Mouse (Mus musculus): ENCODE results near the gene Sh3d21. TPM values are rescaled to one million over a fixed set of nuclear protein-coding genes. Genes with fewer than 3 reads are reported as not detected.

Gene Sh3d21
- polyA plus RNA-seq, 1 experiment from 2014 or later = 1.6 TPM

DNA sequence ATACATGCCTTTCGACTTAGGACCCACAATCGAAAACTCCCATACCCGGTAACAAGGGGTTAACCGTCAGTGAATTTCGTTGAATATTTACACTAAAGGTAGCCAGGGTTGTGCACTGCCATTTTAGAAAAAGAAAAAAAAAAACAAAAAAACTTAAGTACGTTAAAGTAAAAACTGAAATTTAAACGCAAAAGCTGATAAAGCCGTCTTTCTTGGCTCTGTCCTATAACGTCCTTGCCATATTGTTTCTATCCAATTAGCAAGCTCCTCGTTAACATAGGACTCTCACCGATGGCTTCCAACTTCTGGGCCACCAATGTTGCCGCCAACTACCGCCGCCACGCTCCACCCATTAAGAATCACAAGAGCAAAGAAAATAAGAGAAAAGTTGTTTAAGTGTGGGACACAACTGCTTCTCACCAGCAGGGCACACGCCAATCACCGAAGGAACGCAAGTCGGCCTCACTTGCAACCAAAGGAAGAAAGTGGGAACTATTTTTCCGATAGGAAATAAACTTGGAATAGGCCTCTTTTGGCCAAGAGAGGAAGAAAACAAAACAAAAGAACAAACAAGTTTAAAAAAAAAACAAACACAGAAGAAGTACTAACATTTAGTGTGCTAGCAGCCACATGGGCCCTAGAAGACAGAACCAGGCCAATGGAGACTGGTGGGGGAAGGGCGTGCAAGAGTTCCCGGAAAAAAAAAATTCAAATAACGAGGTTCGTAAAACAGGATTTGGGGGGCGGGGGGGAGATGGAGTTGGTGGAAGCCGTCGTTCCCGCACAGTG is 38.4 kb upstream of the Sh3d21 start:
- no peak for ATAC-seq (replicated peaks; ENCODE audit: low FRiP score)

GRCm38 (mm10) chr4:126200656-126201055 is 37.4 kb upstream of the Sh3d21 start:
- peak overlapping the region; percentile 73 for H3K4me2 ChIP-seq (ENCODE audit: low read depth, low read length, severe bottlenecking)
- no peaks in the 10 kb centered on the region for H3K27me3 ChIP-seq (ENCODE audit: control insufficient read depth, insufficient read depth, low read length)
- DNase-seq (ENCODE audit: low spot score) (no peak), ATAC-seq (replicated peaks; ENCODE audit: low FRiP score) (no peak)
- no peaks in the 10 kb centered on the region for H3K9me3 ChIP-seq (ENCODE audit: control insufficient read depth, low read length)
- H3K27ac ChIP-seq (ENCODE audit: low read depth, low read length) = no peak overlapping the region
- peak overlapping the region; percentile 67 for H3K9ac ChIP-seq (ENCODE audit: low read length)
- H3K4me1 ChIP-seq (replicated peaks; ENCODE audit: control insufficient read depth, insufficient read depth, low read length) = peaks cover 9% of the 10 kb centered on the region; the same call in 1 of the 2 replicates
- no peaks in the 10 kb centered on the region for H3K36me3 ChIP-seq (ENCODE audit: control insufficient read depth, insufficient read depth, low read length)
- WGBS = 73% methylated on average over 2 of the region's 2 CpGs
- peak overlapping the region; percentile 57 for H3K4me3 ChIP-seq (ENCODE audit: low read depth, low read length)

More for the DNA sequence above, 38.4 kb upstream of the Sh3d21 start:
- peak overlapping the region; percentile 57 for H3K4me3 ChIP-seq (ENCODE audit: low read depth, low read length)
- DNase-seq (ENCODE audit: low spot score) = peak; percentile 73
- peak overlapping the region; percentile 70 for H3K27ac ChIP-seq (ENCODE audit: low read depth, low read length)
- no peaks in the 10 kb centered on the region for H3K36me3 ChIP-seq (ENCODE audit: control insufficient read depth, insufficient read depth, low read length)
- H3K4me1 ChIP-seq (replicated peaks; ENCODE audit: control insufficient read depth, insufficient read depth, low read length) = peaks cover 9% of the 10 kb centered on the region; the same call in 1 of the 2 replicates
- H3K4me2 ChIP-seq (ENCODE audit: low read depth, low read length, severe bottlenecking) = peak overlapping the region; percentile 73
- peak overlapping the region; percentile 67 for H3K9ac ChIP-seq (ENCODE audit: low read length)
- H3K9me3 ChIP-seq (ENCODE audit: control insufficient read depth, low read length) = no peaks in the 10 kb centered on the region
- no peaks in the 10 kb centered on the region for H3K27me3 ChIP-seq (ENCODE audit: control insufficient read depth, insufficient read depth, low read length)
- WGBS = under 1% methylated on average over 28 of the region's 28 CpGs

- Histone ChIP-seq H3K4me1 (replicated peaks; ENCODE audit: control insufficient read depth, insufficient read depth, low read length) (peaks cover 9% of the 10 kb centered on the region; the same call in 1 of the 2 replicates), H3K4me2 (ENCODE audit: low read depth, low read length, severe bottlenecking) (peak overlapping the region; percentile 73; the same call in 1 of the 2 replicates), H3K36me3 (ENCODE audit: control insufficient read depth, insufficient read depth, low read length) (no peaks in the 10 kb centered on the region; the same call in 1 of the 2 replicates), H3K4me3 (ENCODE audit: low read depth, low read length) (peak overlapping the region; percentile 57; the same call in 1 of the 2 replicates), H3K9ac (ENCODE audit: low read length) (no peak overlapping the region), H3K27ac (ENCODE audit: low read depth, low read length) (no peak overlapping the region), H3K27me3 (ENCODE audit: control insufficient read depth, insufficient read depth, low read length) (no peaks in the 10 kb centered on the region), H3K9me3 (ENCODE audit: control insufficient read depth, low read length) (no peaks in the 10 kb centered on the region)
- 88% methylated on average over 1 of the region's 1 CpGs for WGBS
- no peak for DNase-seq (ENCODE audit: low spot score)
- no peak for ATAC-seq (replicated peaks; ENCODE audit: low FRiP score)
Observed at GRCm38 (mm10) chr4:126200036-126200435, 36.7 kb upstream of the Sh3d21 start.

- H3K36me3 ChIP-seq (ENCODE audit: control insufficient read depth, insufficient read depth, low read length) = no peaks in the 10 kb centered on the region; the same call in 1 of the 2 replicates
- no peak overlapping the region for H3K9ac ChIP-seq (ENCODE audit: low read length)
- no peak overlapping the region for H3K27ac ChIP-seq (ENCODE audit: low read depth, low read length)
- no peak overlapping the region for H3K4me2 ChIP-seq (ENCODE audit: low read depth, low read length, severe bottlenecking)
- no peak overlapping the region for H3K4me3 ChIP-seq (ENCODE audit: low read depth, low read length)
- no peaks in the 10 kb centered on the region for H3K9me3 ChIP-seq (ENCODE audit: control insufficient read depth, low read length)
- ATAC-seq (replicated peaks; ENCODE audit: low FRiP score) (no peak), DNase-seq (ENCODE audit: low spot score) (no peak)
- H3K27me3 ChIP-seq (ENCODE audit: control insufficient read depth, insufficient read depth, low read length) = no peaks in the 10 kb centered on the region
- peaks cover 9% of the 10 kb centered on the region; the same call in 1 of the 2 replicates for H3K4me1 ChIP-seq (replicated peaks; ENCODE audit: control insufficient read depth, insufficient read depth, low read length)
- WGBS = 93% methylated on average over 6 of the region's 6 CpGs
Observed at GRCm38 (mm10) chr4:126199556-126199955, 36.3 kb upstream of the Sh3d21 start.

GRCm38 (mm10) chr4:126197485-126197884 is 34.2 kb upstream of the Sh3d21 start:
- H3K9ac ChIP-seq (ENCODE audit: low read length) = no peak overlapping the region
- H3K27ac ChIP-seq (ENCODE audit: low read depth, low read length) = no peak overlapping the region
- 92% methylated on average over 3 of the region's 3 CpGs for WGBS
- no peaks in the 10 kb centered on the region for H3K9me3 ChIP-seq (ENCODE audit: control insufficient read depth, low read length)
- ATAC-seq (replicated peaks; ENCODE audit: low FRiP score) = no peak
- no peaks in the 10 kb centered on the region for H3K27me3 ChIP-seq (ENCODE audit: control insufficient read depth, insufficient read depth, low read length)
- no peaks in the 10 kb centered on the region; the same call in 1 of the 2 replicates for H3K36me3 ChIP-seq (ENCODE audit: control insufficient read depth, insufficient read depth, low read length)
- H3K4me3 ChIP-seq (ENCODE audit: low read depth, low read length) = no peak overlapping the region
- DNase-seq (ENCODE audit: low spot score) = no peak
- H3K4me2 ChIP-seq (ENCODE audit: low read depth, low read length, severe bottlenecking) = no peak overlapping the region
- peaks cover 6% of the 10 kb centered on the region; the same call in 1 of the 2 replicates for H3K4me1 ChIP-seq (replicated peaks; ENCODE audit: control insufficient read depth, insufficient read depth, low read length)

DNA sequence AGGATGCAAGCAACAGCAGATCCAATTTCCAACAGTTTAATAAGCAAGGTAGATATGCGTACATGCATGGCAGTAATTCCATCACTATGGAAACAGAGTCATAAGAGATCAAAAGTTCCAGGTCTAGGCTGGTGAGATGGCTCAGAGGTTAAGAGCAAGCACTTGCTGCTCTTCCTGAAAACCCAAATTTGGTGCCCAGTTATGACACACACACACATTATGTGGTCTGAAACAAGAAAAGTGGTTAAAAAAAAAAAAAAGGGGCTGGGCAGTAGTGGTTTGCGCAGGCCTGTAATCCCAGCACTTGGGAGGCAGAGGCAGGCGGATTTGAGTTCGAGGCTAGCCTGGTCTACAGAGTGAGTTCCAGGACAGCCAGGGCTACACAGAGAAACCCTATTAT is 31.6 kb upstream of the Sh3d21 start:
- WGBS = 93% methylated on average over 4 of the region's 4 CpGs
- Histone ChIP-seq H3K4me3 (ENCODE audit: low read depth, low read length) (no peak overlapping the region), H3K4me1 (replicated peaks; ENCODE audit: control insufficient read depth, insufficient read depth, low read length) (no peaks in the 10 kb centered on the region), H3K4me2 (ENCODE audit: low read depth, low read length, severe bottlenecking) (no peak overlapping the region), H3K9me3 (ENCODE audit: control insufficient read depth, low read length) (no peaks in the 10 kb centered on the region), H3K27ac (ENCODE audit: low read depth, low read length) (no peak overlapping the region), H3K36me3 (ENCODE audit: control insufficient read depth, insufficient read depth, low read length) (no peaks in the 10 kb centered on the region; the same call in 1 of the 2 replicates), H3K9ac (ENCODE audit: low read length) (no peak overlapping the region), H3K27me3 (ENCODE audit: control insufficient read depth, insufficient read depth, low read length) (no peaks in the 10 kb centered on the region)
- no peak for ATAC-seq (replicated peaks; ENCODE audit: low FRiP score)
- DNase-seq (ENCODE audit: low spot score) = no peak

- DNase-seq (ENCODE audit: low spot score) = no peak
- H3K36me3 ChIP-seq (ENCODE audit: control insufficient read depth, insufficient read depth, low read length) = no peaks in the 10 kb centered on the region; the same call in 1 of the 2 replicates
Observed at GRCm38 (mm10) chr4:126194216-126194615, 30.9 kb upstream of the Sh3d21 start.

GRCm38 (mm10) chr4:126190636-126191035 is 27.3 kb upstream of the Sh3d21 start:
- H3K27me3 ChIP-seq (ENCODE audit: control insufficient read depth, insufficient read depth, low read length) = no peaks in the 10 kb centered on the region
- no peak for DNase-seq (ENCODE audit: low spot score)
- no peaks in the 10 kb centered on the region for H3K4me1 ChIP-seq (replicated peaks; ENCODE audit: control insufficient read depth, insufficient read depth, low read length)
- no peak overlapping the region for H3K27ac ChIP-seq (ENCODE audit: low read depth, low read length)
- no peak overlapping the region for H3K9ac ChIP-seq (ENCODE audit: low read length)
- no peaks in the 10 kb centered on the region for H3K9me3 ChIP-seq (ENCODE audit: control insufficient read depth, low read length)
- no peak overlapping the region for H3K4me2 ChIP-seq (ENCODE audit: low read depth, low read length, severe bottlenecking)
- no peak overlapping the region for H3K4me3 ChIP-seq (ENCODE audit: low read depth, low read length)
- WGBS = 95% methylated on average over 2 of the region's 2 CpGs
- no peaks in the 10 kb centered on the region; the same call in 1 of the 2 replicates for H3K36me3 ChIP-seq (ENCODE audit: control insufficient read depth, insufficient read depth, low read length)
- ATAC-seq (replicated peaks; ENCODE audit: low FRiP score) = no peak

More at GRCm38 (mm10) chr4:126194216-126194615, 30.9 kb upstream of the Sh3d21 start:
- no peak overlapping the region for H3K4me3 ChIP-seq (ENCODE audit: low read depth, low read length)
- no peak overlapping the region for H3K27ac ChIP-seq (ENCODE audit: low read depth, low read length)
- H3K27me3 ChIP-seq (ENCODE audit: control insufficient read depth, insufficient read depth, low read length) = no peaks in the 10 kb centered on the region
- H3K9ac ChIP-seq (ENCODE audit: low read length) = no peak overlapping the region
- ATAC-seq (replicated peaks; ENCODE audit: low FRiP score) = no peak
- no peaks in the 10 kb centered on the region for H3K4me1 ChIP-seq (replicated peaks; ENCODE audit: control insufficient read depth, insufficient read depth, low read length)
- no peaks in the 10 kb centered on the region for H3K9me3 ChIP-seq (ENCODE audit: control insufficient read depth, low read length)
- H3K4me2 ChIP-seq (ENCODE audit: low read depth, low read length, severe bottlenecking) = no peak overlapping the region
